In genomic region chr17:53688877-53689802, GRCm38 (mm10) we compare ENCODE assay signal across 8 mouse cellular contexts. TPM values are rescaled to one million over a fixed set of nuclear protein-coding genes. Genes with fewer than 3 reads are reported as not detected.
DNase-seq lines count a peak whose midpoint lies in the region; ATAC-seq and TF ChIP-seq lines count a peak whose summit lies in the region.

Sgo1 (minus strand) TSS chr17:53689333.

- under 1% methylated on average over 78 of the region's 78 CpGs for WGBS in forebrain, embryonic 16.5 days
- under 1% methylated on average over 78 of the region's 78 CpGs for WGBS in lung, embryonic 14.5 days
- WGBS in olfactory bulb, adult 2 months, result under 1% methylated on average over 78 of the region's 78 CpGs
- under 1% methylated on average over 78 of the region's 78 CpGs for WGBS in thymus, adult 2 months

- H3K4me2 ChIP-seq in forebrain, embryonic 16.5 days (ENCODE audit: low read length), result peak within 1 kb of the TSS; percentile 57
- peak within 1 kb of the TSS; percentile 75 for H3K4me2 ChIP-seq in lung, embryonic 14.5 days

- H3K4me3 ChIP-seq in G1E (ENCODE audit: low read depth, low read length), result peak within 1 kb of the TSS; percentile 78
- peak within 1 kb of the TSS; percentile 70 for H3K4me3 ChIP-seq in forebrain, embryonic 16.5 days (replicated peaks; ENCODE audit: low read length)
- peak within 1 kb of the TSS; percentile 69 for H3K4me3 ChIP-seq in layer of hippocampus, adult 2 months
- H3K4me3 ChIP-seq in lung, embryonic 14.5 days (ENCODE audit: low read depth, low read length), result peak within 1 kb of the TSS; percentile 62
- H3K4me3 ChIP-seq in olfactory bulb, adult 2 months (ENCODE audit: insufficient read depth, low read depth, low read length), result peak within 1 kb of the TSS; percentile 84
- peak within 1 kb of the TSS; percentile 73 for H3K4me3 ChIP-seq in thymus, adult 2 months (ENCODE audit: control insufficient read depth, insufficient read depth, low read length)

- peak; percentile 97 for DNase-seq in G1E (ENCODE audit: low spot score)
- peak; percentile 96 for DNase-seq in cerebellum, adult 18-20 months
- DNase-seq in heart, postnatal 36 days, result peak; percentile 96 to 97
- peak; percentile 95 to 98 for DNase-seq in layer of hippocampus, adult 2 months (ENCODE audit: low spot score in 2 of 2)
- peak; percentile 99 for DNase-seq in lung, embryonic 14.5 days
- DNase-seq in thymus, adult 2 months, result peak; percentile 97

- TF ChIP-seq POLR2A in olfactory bulb, adult 2 months (IDR thresholded peaks at IDR 0.05; ENCODE audit: insufficient read depth, low read depth, low read length), result peak; percentile 88
- TF ChIP-seq POLR2A in thymus, adult 2 months (IDR thresholded peaks at IDR 0.05; ENCODE audit: control insufficient read depth, extremely low read depth, insufficient read depth, low read length, poor library complexity), result peak; percentile 88

- H3K27me3 ChIP-seq in G1E (ENCODE audit: insufficient read depth, low read length), result no peaks in the 10 kb centered on the region
- H3K27me3 ChIP-seq in forebrain, embryonic 16.5 days (replicated peaks; ENCODE audit: control insufficient read depth, insufficient read depth, low read length), result no peaks in the 10 kb centered on the region
- H3K27me3 ChIP-seq in lung, embryonic 14.5 days (ENCODE audit: insufficient read depth, low read length), result no peaks in the 10 kb centered on the region
- H3K27me3 ChIP-seq in thymus, adult 2 months (ENCODE audit: control insufficient read depth, insufficient read depth, low read length), result no peaks in the 10 kb centered on the region

- peak within 1 kb of the TSS; percentile 98 for H3K27ac ChIP-seq in forebrain, embryonic 16.5 days (ENCODE audit: low read length)
- H3K27ac ChIP-seq in layer of hippocampus, adult 2 months, result peak within 1 kb of the TSS; percentile 94
- H3K27ac ChIP-seq in lung, embryonic 14.5 days (ENCODE audit: low read depth), result peak within 1 kb of the TSS; percentile 98
- H3K27ac ChIP-seq in olfactory bulb, adult 2 months (ENCODE audit: insufficient read depth, low read depth, low read length), result peak within 1 kb of the TSS; percentile 95
- H3K27ac ChIP-seq in thymus, adult 2 months (ENCODE audit: control insufficient read depth, insufficient read depth, low read length), result peak within 1 kb of the TSS; percentile 85

- no peak for TF ChIP-seq CTCF in G1E (IDR thresholded peaks at IDR 0.05; ENCODE audit: low read depth, low read length)
- TF ChIP-seq CTCF in layer of hippocampus, adult 2 months (conservative IDR thresholded peaks at IDR 0.05), result peak; percentile 64
- TF ChIP-seq CTCF in lung, embryonic 14.5 days (IDR thresholded peaks at IDR 0.05; ENCODE audit: low read depth), result peak; percentile 66
- 0 out of 2 replicates have a peak, but pooled peaks have one; percentile 22 for TF ChIP-seq CTCF in olfactory bulb, adult 2 months (IDR thresholded peaks at IDR 0.05; ENCODE audit: insufficient read depth, low read depth, low read length)
- peak; percentile 66; the same call in 1 of the 2 replicates for TF ChIP-seq CTCF in thymus, adult 2 months (IDR thresholded peaks at IDR 0.05; ENCODE audit: borderline replicate concordance, control insufficient read depth, extremely low read depth, insufficient read depth, low read length, poor library complexity)

- no peaks in the 10 kb centered on the region for H3K9me3 ChIP-seq in G1E (replicated peaks)
- H3K9me3 ChIP-seq in forebrain, embryonic 16.5 days (ENCODE audit: control insufficient read depth, low read length), result no peaks in the 10 kb centered on the region
- H3K9me3 ChIP-seq in lung, embryonic 14.5 days (ENCODE audit: low read depth, low read length), result no peaks in the 10 kb centered on the region

- H3K4me1 ChIP-seq in G1E (ENCODE audit: insufficient read depth, low read depth, low read length), result peaks cover 16% of the 10 kb centered on the region
- H3K4me1 ChIP-seq in forebrain, embryonic 16.5 days (replicated peaks; ENCODE audit: control insufficient read depth, insufficient read depth, low read length), result peaks cover 4% of the 10 kb centered on the region
- 0 out of 2 replicates have a peak, but pooled peaks cover 4% of the 10 kb centered on the region for H3K4me1 ChIP-seq in lung, embryonic 14.5 days (ENCODE audit: insufficient read depth)
- H3K4me1 ChIP-seq in olfactory bulb, adult 2 months (ENCODE audit: control insufficient read depth, insufficient read depth, low read length), result peaks cover 3% of the 10 kb centered on the region
- H3K4me1 ChIP-seq in thymus, adult 2 months (replicated peaks; ENCODE audit: control insufficient read depth, insufficient read depth, low read length), result no peaks in the 10 kb centered on the region

- intact Hi-C loops in heart, postnatal 36 days (cut with DNase I), result loop anchor here (2.0 to 5.0 kb wide), 2 partner anchors 120 to 207 kb away; no protein-coding TSS in a partner anchor

- H3K36me3 ChIP-seq in G1E (replicated peaks), result peaks cover 26% of the 10 kb centered on the region
- H3K36me3 ChIP-seq in forebrain, embryonic 16.5 days (ENCODE audit: control insufficient read depth, insufficient read depth), result no peaks in the 10 kb centered on the region
- peaks cover 28% of the 10 kb centered on the region for H3K36me3 ChIP-seq in lung, embryonic 14.5 days (ENCODE audit: insufficient read depth)
- H3K36me3 ChIP-seq in thymus, adult 2 months (ENCODE audit: control insufficient read depth, insufficient read depth, low read length), result peaks cover 3% of the 10 kb centered on the region; the same call in 1 of the 2 replicates

- peak within 1 kb of the TSS; percentile 83 for H3K9ac ChIP-seq in forebrain, embryonic 16.5 days (replicated peaks; ENCODE audit: low read depth, low read length)
- H3K9ac ChIP-seq in lung, embryonic 14.5 days, result peak within 1 kb of the TSS; percentile 77

- ATAC-seq in G1E (ENCODE audit: extremely low read depth, insufficient number of reproducible peaks, low FRiP score, poor library complexity, severe bottlenecking), result peak; percentile 90
- ATAC-seq in forebrain, embryonic 16.5 days, result peak; percentile 98
- peak; percentile 99 for ATAC-seq in lung, embryonic 14.5 days (ENCODE audit: insufficient read depth)

RNA-seq across cellular contexts. Expression of gene Sgo1, which starts in this region (rescaled TPM):
- total RNA-seq in G1E (2014; fragmentation: Nextera tagmentation) (57.4 and 69.9 TPM in 2 replicates), G1E (2017) (38.8 and 48.7 TPM in 2 replicates)
- polyA plus RNA-seq in G1E (2012), result 41.3 and 52.0 TPM in 2 replicates
- polyA plus RNA-seq in forebrain, embryonic 16.5 days (2015; fragmentation: Nextera tagmentation; extraction: Ambion mirVana), result 11.1 and 13.4 TPM in 2 replicates
- total RNA-seq in heart, postnatal 36 days (2021), result under 1 TPM; 0.22 TPM
- total RNA-seq in layer of hippocampus, adult 2 months (2021), result under 1 TPM; 0.12 to 0.15 TPM
- polyA plus RNA-seq in lung, embryonic 14.5 days (2014; fragmentation: Nextera tagmentation; extraction: Ambion mirVana), result 45.4 and 49.7 TPM in 2 replicates
- not detected in 2 replicates for polyA plus RNA-seq in olfactory bulb, adult 2 months (2012; ENCODE audit: insufficient read depth, insufficient read length, low replicate concordance, missing spikeins)
- 4.2 and 5.2 TPM in 2 replicates for polyA plus RNA-seq in thymus, adult 2 months (2012; rRNA removed)

Comparison
In these comparisons a context has a peak if more than half of its experiments do, and no peak if none do; other contexts are left out.
1. Peak in every context shown above with its lines: DNase-seq, ATAC-seq, H3K4me3 ChIP-seq and H3K27ac ChIP-seq.
2. RNA of gene Sgo1 (total RNA-seq): 38.8 to 69.9 TPM in G1E; 0.22 TPM in heart, postnatal 36 days and 0.12 to 0.15 TPM in layer of hippocampus, adult 2 months; every median in the first group is over 10 times any median in the second.
3. Peak in DNase-seq in heart, postnatal 36 days; RNA of the gene not detected or under 1 TPM.
4. Peak in DNase-seq, H3K4me3 ChIP-seq and H3K27ac ChIP-seq in layer of hippocampus, adult 2 months; RNA of the gene not detected or under 1 TPM.